ENCODE assay signal across 22 mouse cellular contexts in the genomic region with DNA sequence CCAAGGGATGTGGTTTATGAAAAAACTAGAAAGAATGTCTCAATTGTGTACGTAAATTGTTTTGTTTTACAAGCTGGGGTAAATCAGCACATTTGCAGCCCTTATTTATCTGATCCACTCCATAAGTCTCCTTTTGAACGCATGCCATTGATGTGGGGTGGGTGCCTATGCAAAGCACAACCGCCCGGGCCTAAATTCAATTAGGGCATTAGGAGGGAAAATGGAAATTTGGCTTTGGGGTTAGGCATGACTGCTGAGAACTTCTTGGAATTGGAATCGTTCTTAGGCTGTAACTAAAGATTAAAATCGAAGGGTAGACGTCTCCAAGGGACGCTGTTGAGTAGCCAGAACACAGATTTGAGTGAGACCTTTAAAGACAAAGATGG. TPM values are rescaled to one million over a fixed set of nuclear protein-coding genes. Genes with fewer than 3 reads are reported as not detected.
A peak's percentile ranks its signal among the peaks of the same experiment; 100 is the strongest.
DNase-seq lines count a peak whose midpoint lies in the region; ATAC-seq lines count a peak whose summit lies in the region.
"Had no signal": no experiment of that assay in that cellular context is flagged by ENCODE, and none has a peak within 500 bp of the region (broad histone marks: within the 10 kb centered on the region; RNA-seq: fewer than 3 reads in every experiment).

No protein-coding gene starts in this region.

- H3K4me3 ChIP-seq in forebrain, embryonic 13.5 days, result no peak overlapping the region
- H3K4me3 ChIP-seq in forebrain, embryonic 12.5 days (replicated peaks), result no peak overlapping the region
- no peak overlapping the region for H3K4me3 ChIP-seq in hindbrain, embryonic 10.5 days
- no peak overlapping the region for H3K4me3 ChIP-seq in hindbrain, embryonic 13.5 days
- no peak overlapping the region for H3K4me3 ChIP-seq in embryonic facial prominence, embryonic 13.5 days
- no peak overlapping the region for H3K4me3 ChIP-seq in midbrain, embryonic 14.5 days (replicated peaks; ENCODE audit: low read depth, low read length)
- H3K4me3 ChIP-seq: liver, embryonic 15.5 days; neural tube, embryonic 12.5 days had no signal

- H3K27ac ChIP-seq in forebrain, embryonic 13.5 days, result no peak overlapping the region
- no peak overlapping the region for H3K27ac ChIP-seq in forebrain, embryonic 12.5 days
- peak overlapping the region; percentile 17; the same call in 1 of the 2 replicates for H3K27ac ChIP-seq in hindbrain, embryonic 10.5 days
- no peak overlapping the region; the same call in 1 of the 2 replicates for H3K27ac ChIP-seq in hindbrain, embryonic 13.5 days
- H3K27ac ChIP-seq in embryonic facial prominence, embryonic 13.5 days, result no peak overlapping the region
- H3K27ac ChIP-seq in midbrain, embryonic 14.5 days (replicated peaks; ENCODE audit: low read depth, low read length), result no peak overlapping the region
- H3K27ac ChIP-seq: liver, embryonic 15.5 days; neural tube, embryonic 12.5 days; stomach, postnatal 0 days had no signal

- H3K27me3 ChIP-seq in forebrain, embryonic 13.5 days, result 0 out of 2 replicates have a peak, but pooled peaks cover 7% of the 10 kb centered on the region
- H3K27me3 ChIP-seq in forebrain, embryonic 12.5 days, result peaks cover 9% of the 10 kb centered on the region; the same call in 1 of the 2 replicates
- peaks cover under 1% of the 10 kb centered on the region; the same call in 1 of the 2 replicates for H3K27me3 ChIP-seq in hindbrain, embryonic 10.5 days (ENCODE audit: insufficient read depth, poor library complexity, severe bottlenecking)
- peaks cover 25% of the 10 kb centered on the region for H3K27me3 ChIP-seq in hindbrain, embryonic 13.5 days
- H3K27me3 ChIP-seq in embryonic facial prominence, embryonic 13.5 days, result peaks cover 24% of the 10 kb centered on the region; the same call in 1 of the 2 replicates
- no peaks in the 10 kb centered on the region for H3K27me3 ChIP-seq in midbrain, embryonic 14.5 days (ENCODE audit: control insufficient read depth, insufficient read depth, low read length)
- H3K27me3 ChIP-seq: liver, embryonic 15.5 days; neural tube, embryonic 12.5 days had no signal

- DNase-seq in hindbrain, embryonic 10.5 days (ENCODE audit: low spot score), result no peak
- DNase-seq in midbrain, embryonic 14.5 days, result peak; percentile 40
- no peak for DNase-seq in left cerebral cortex, postnatal 36 days (ENCODE audit: low spot score in 2 of 2)
- DNase-seq: thymus, adult 18-20 months; thymus, postnatal 25 days had no signal

- intact Hi-C loops in left cerebral cortex, postnatal 36 days (cut with DNase I), result loop anchor here (2.0 to 10.0 kb wide), 3 partner anchors 75 to 927 kb away; no protein-coding TSS in a partner anchor

- H3K4me2 ChIP-seq in forebrain, embryonic 13.5 days, result peak overlapping the region; percentile 10; the same call in 1 of the 2 replicates
- H3K4me2 ChIP-seq in forebrain, embryonic 12.5 days, result no peak overlapping the region
- no peak overlapping the region for H3K4me2 ChIP-seq in hindbrain, embryonic 13.5 days
- peak overlapping the region; percentile 33 for H3K4me2 ChIP-seq in embryonic facial prominence, embryonic 13.5 days
- peak overlapping the region; percentile 20 for H3K4me2 ChIP-seq in midbrain, embryonic 14.5 days (ENCODE audit: low read length)
- H3K4me2 ChIP-seq: liver, embryonic 15.5 days; lung, embryonic 14.5 days; neural tube, embryonic 12.5 days had no signal

- no peaks in the 10 kb centered on the region for H3K9me3 ChIP-seq in forebrain, embryonic 13.5 days (replicated peaks)
- no peaks in the 10 kb centered on the region for H3K9me3 ChIP-seq in forebrain, embryonic 12.5 days
- H3K9me3 ChIP-seq in hindbrain, embryonic 10.5 days, result no peaks in the 10 kb centered on the region
- no peaks in the 10 kb centered on the region for H3K9me3 ChIP-seq in hindbrain, embryonic 13.5 days
- no peaks in the 10 kb centered on the region for H3K9me3 ChIP-seq in embryonic facial prominence, embryonic 13.5 days
- H3K9me3 ChIP-seq in midbrain, embryonic 14.5 days (ENCODE audit: control insufficient read depth, low read length), result no peaks in the 10 kb centered on the region
- H3K9me3 ChIP-seq: liver, embryonic 15.5 days; neural tube, embryonic 12.5 days had no signal

- no peak for ATAC-seq in forebrain, embryonic 13.5 days
- ATAC-seq in forebrain, embryonic 12.5 days (ENCODE audit: low FRiP score), result no peak
- ATAC-seq in hindbrain, embryonic 13.5 days (ENCODE audit: low FRiP score), result no peak
- 0 out of 2 replicates have a peak, but pooled peaks have one; percentile 59 for ATAC-seq in embryonic facial prominence, embryonic 13.5 days (ENCODE audit: insufficient number of reproducible peaks, insufficient read depth, low FRiP score, low TSS enrichment, low read depth)
- ATAC-seq in midbrain, embryonic 14.5 days (ENCODE audit: low FRiP score, low TSS enrichment), result no peak; the same call in 1 of the 2 replicates

- H3K36me3 ChIP-seq in forebrain, embryonic 13.5 days (ENCODE audit: poor library complexity, severe bottlenecking), result no peaks in the 10 kb centered on the region
- no peaks in the 10 kb centered on the region for H3K36me3 ChIP-seq in forebrain, embryonic 12.5 days (replicated peaks)
- H3K36me3 ChIP-seq in hindbrain, embryonic 10.5 days, result no peaks in the 10 kb centered on the region
- H3K36me3 ChIP-seq in hindbrain, embryonic 13.5 days, result no peaks in the 10 kb centered on the region
- no peaks in the 10 kb centered on the region for H3K36me3 ChIP-seq in embryonic facial prominence, embryonic 13.5 days
- no peaks in the 10 kb centered on the region for H3K36me3 ChIP-seq in midbrain, embryonic 14.5 days (ENCODE audit: control insufficient read depth, insufficient read depth, low read length)
- H3K36me3 ChIP-seq: G1E; liver, embryonic 15.5 days; neural tube, embryonic 12.5 days had no signal

- 45% methylated on average over 8 of the region's 8 CpGs for WGBS in forebrain, embryonic 13.5 days
- WGBS in forebrain, embryonic 12.5 days, result 55% methylated on average over 8 of the region's 8 CpGs
- WGBS in hindbrain, embryonic 10.5 days, result 79% methylated on average over 8 of the region's 8 CpGs
- 60% methylated on average over 8 of the region's 8 CpGs for WGBS in hindbrain, embryonic 13.5 days
- WGBS in embryonic facial prominence, embryonic 13.5 days, result 47% methylated on average over 8 of the region's 8 CpGs
- WGBS in midbrain, embryonic 14.5 days, result 28% methylated on average over 8 of the region's 8 CpGs

- H3K4me1 ChIP-seq in forebrain, embryonic 13.5 days, result peaks cover 44% of the 10 kb centered on the region
- peaks cover 36% of the 10 kb centered on the region for H3K4me1 ChIP-seq in forebrain, embryonic 12.5 days
- peaks cover 52% of the 10 kb centered on the region for H3K4me1 ChIP-seq in hindbrain, embryonic 10.5 days (replicated peaks)
- H3K4me1 ChIP-seq in hindbrain, embryonic 13.5 days (replicated peaks), result peaks cover 31% of the 10 kb centered on the region
- peaks cover 43% of the 10 kb centered on the region for H3K4me1 ChIP-seq in embryonic facial prominence, embryonic 13.5 days
- peaks cover 16% of the 10 kb centered on the region for H3K4me1 ChIP-seq in midbrain, embryonic 14.5 days (ENCODE audit: control insufficient read depth, insufficient read depth, low read length)
- H3K4me1 ChIP-seq: liver, embryonic 15.5 days had no signal

- no peak overlapping the region for H3K9ac ChIP-seq in forebrain, embryonic 13.5 days
- no peak overlapping the region for H3K9ac ChIP-seq in forebrain, embryonic 12.5 days
- no peak overlapping the region for H3K9ac ChIP-seq in hindbrain, embryonic 13.5 days
- no peak overlapping the region for H3K9ac ChIP-seq in embryonic facial prominence, embryonic 13.5 days
- H3K9ac ChIP-seq in midbrain, embryonic 14.5 days (replicated peaks; ENCODE audit: low read length), result no peak overlapping the region
- H3K9ac ChIP-seq: liver, embryonic 15.5 days; lung, embryonic 14.5 days; neural tube, embryonic 12.5 days had no signal

RNA-seq across cellular contexts. Expression of a gene that starts 47.8 kb away (rescaled TPM):
- 0.27 and 0.69 TPM in 2 replicates for polyA plus RNA-seq in forebrain, embryonic 13.5 days (2015; fragmentation: Nextera tagmentation; extraction: Ambion mirVana)
- 0.28 and 0.37 TPM in 2 replicates for polyA plus RNA-seq in forebrain, embryonic 12.5 days (2016; fragmentation: Nextera tagmentation; extraction: Ambion mirVana)
- 0.90 and 0.99 TPM in 2 replicates for polyA plus RNA-seq in hindbrain, embryonic 10.5 days (2016; fragmentation: Nextera tagmentation; extraction: Ambion mirVana)
- 0.77 and 2.2 TPM in 2 replicates for polyA plus RNA-seq in hindbrain, embryonic 13.5 days (2015; fragmentation: Nextera tagmentation; extraction: Ambion mirVana)
- polyA plus RNA-seq in embryonic facial prominence, embryonic 13.5 days (2015; fragmentation: Nextera tagmentation; extraction: Ambion mirVana), result 1.0 and 1.1 TPM in 2 replicates
- polyA plus RNA-seq in midbrain, embryonic 14.5 days (2014; fragmentation: Nextera tagmentation; extraction: Ambion mirVana), result 4.2 and 6.4 TPM in 2 replicates
- under 1 TPM; 0.23 to 0.35 TPM for total RNA-seq in left cerebral cortex, postnatal 36 days (2021)
- total RNA-seq: adrenal gland, adult 8-10 months; adrenal gland, postnatal 4 days; heart, adult 8-10 months; heart, postnatal 36 days; liver, adult 2 months had no signal
- polyA plus RNA-seq: G1E; gonadal fat pad, adult 2 months; kidney, embryonic 14.5 days; liver, adult 2 months; liver, embryonic 15.5 days; lung, embryonic 14.5 days; spleen, adult 2 months; stomach, postnatal 0 days had no signal

Comparison
In these comparisons a context has a peak if more than half of its experiments do, and no peak if none do; other contexts are left out.
1. H3K4me2 ChIP-seq: peak in forebrain, embryonic 13.5 days (single experiment), embryonic facial prominence, embryonic 13.5 days (single experiment) and midbrain, embryonic 14.5 days (single experiment); none in forebrain, embryonic 12.5 days (single experiment) and hindbrain, embryonic 13.5 days (single experiment).